In genomic region chr5:133746411-133746810, GRCm38 (mm10) we compare ENCODE assay signal across 22 mouse cellular contexts.
DNase-seq lines count a peak whose midpoint lies in the region; ATAC-seq and TF ChIP-seq lines count a peak whose summit lies in the region.
"Had no signal": no experiment of that assay in that cellular context is flagged by ENCODE, and none has a peak within 500 bp of the region (broad histone marks: within the 10 kb centered on the region; RNA-seq: fewer than 3 reads in every experiment).

No protein-coding gene starts in this region.

- H3K4me3 ChIP-seq in hindbrain, embryonic 13.5 days, result no peak overlapping the region
- no peak overlapping the region for H3K4me3 ChIP-seq in hindbrain, embryonic 10.5 days
- H3K4me3 ChIP-seq in forebrain, embryonic 16.5 days (replicated peaks; ENCODE audit: low read length), result no peak overlapping the region
- no peak overlapping the region for H3K4me3 ChIP-seq in layer of hippocampus, adult 2 months
- H3K4me3 ChIP-seq: erythroblast, embryonic 14.5 days; heart, adult 2 months; limb, embryonic 13.5 days; liver, embryonic 13.5 days; lung, embryonic 15.5 days had no signal

- H3K27ac ChIP-seq in hindbrain, embryonic 13.5 days, result peak overlapping the region; percentile 44; the same call in 1 of the 2 replicates
- H3K27ac ChIP-seq in hindbrain, embryonic 10.5 days, result no peak overlapping the region
- no peak overlapping the region for H3K27ac ChIP-seq in forebrain, embryonic 16.5 days (ENCODE audit: low read length)
- no peak overlapping the region for H3K27ac ChIP-seq in layer of hippocampus, adult 2 months
- H3K27ac ChIP-seq: heart, adult 2 months; limb, embryonic 13.5 days; liver, embryonic 13.5 days; lung, embryonic 15.5 days; macrophage had no signal

- peak; percentile 9 for DNase-seq in embryo, embryonic 10.5 days (ENCODE audit: low spot score)
- no peak for DNase-seq in embryo, embryonic 11 days
- no peak for DNase-seq in hindbrain, embryonic 10.5 days (ENCODE audit: low spot score)
- peak; percentile 14 for DNase-seq in ES-CJ7 (ENCODE audit: low read depth, low spot score)
- DNase-seq in layer of hippocampus, adult 2 months (ENCODE audit: low spot score in 2 of 2), result no peak
- no peak for DNase-seq in right cerebral cortex, adult 2 months (ENCODE audit: low spot score in 2 of 2)
- DNase-seq: adrenal gland, postnatal 25 days; cerebellum, adult 18-20 months; cerebellum, postnatal 36 days; gastrocnemius, postnatal 25 days; heart, adult 2 months; heart, postnatal 36 days; kidney, adult 8-10 months; kidney, postnatal 4 days; liver, embryonic 13.5 days; thymus, postnatal 25 days had no signal

- no peak for TF ChIP-seq CTCF in layer of hippocampus, adult 2 months (conservative IDR thresholded peaks at IDR 0.05)

- peaks cover 22% of the 10 kb centered on the region for H3K4me1 ChIP-seq in hindbrain, embryonic 13.5 days (replicated peaks)
- H3K4me1 ChIP-seq in hindbrain, embryonic 10.5 days (replicated peaks), result peaks cover 12% of the 10 kb centered on the region; the same call in 1 of the 2 replicates
- peaks cover 24% of the 10 kb centered on the region for H3K4me1 ChIP-seq in forebrain, embryonic 16.5 days (replicated peaks; ENCODE audit: control insufficient read depth, insufficient read depth, low read length)
- H3K4me1 ChIP-seq: limb, embryonic 13.5 days; liver, embryonic 13.5 days had no signal

- 47% methylated on average over 10 of the region's 10 CpGs for WGBS in hindbrain, embryonic 13.5 days
- 70% methylated on average over 10 of the region's 10 CpGs for WGBS in hindbrain, embryonic 10.5 days
- 35% methylated on average over 10 of the region's 10 CpGs for WGBS in forebrain, embryonic 16.5 days

- no peak overlapping the region for H3K9ac ChIP-seq in hindbrain, embryonic 13.5 days
- H3K9ac ChIP-seq in forebrain, embryonic 16.5 days (replicated peaks; ENCODE audit: low read depth, low read length), result no peak overlapping the region
- H3K9ac ChIP-seq: limb, embryonic 13.5 days; liver, embryonic 13.5 days; lung, embryonic 15.5 days had no signal

- H3K36me3 ChIP-seq in hindbrain, embryonic 13.5 days, result no peaks in the 10 kb centered on the region
- no peaks in the 10 kb centered on the region for H3K36me3 ChIP-seq in hindbrain, embryonic 10.5 days
- H3K36me3 ChIP-seq in forebrain, embryonic 16.5 days (ENCODE audit: control insufficient read depth, insufficient read depth), result no peaks in the 10 kb centered on the region
- H3K36me3 ChIP-seq: limb, embryonic 13.5 days; liver, embryonic 13.5 days; lung, embryonic 15.5 days had no signal

- no peaks in the 10 kb centered on the region for H3K27me3 ChIP-seq in hindbrain, embryonic 13.5 days
- H3K27me3 ChIP-seq in hindbrain, embryonic 10.5 days (ENCODE audit: insufficient read depth, poor library complexity, severe bottlenecking), result no peaks in the 10 kb centered on the region
- H3K27me3 ChIP-seq in forebrain, embryonic 16.5 days (replicated peaks; ENCODE audit: control insufficient read depth, insufficient read depth, low read length), result no peaks in the 10 kb centered on the region
- H3K27me3 ChIP-seq: limb, embryonic 13.5 days; liver, embryonic 13.5 days; lung, embryonic 15.5 days had no signal

- H3K4me2 ChIP-seq in hindbrain, embryonic 13.5 days, result no peak overlapping the region
- no peak overlapping the region for H3K4me2 ChIP-seq in forebrain, embryonic 16.5 days (ENCODE audit: low read length)
- H3K4me2 ChIP-seq: limb, embryonic 13.5 days; liver, embryonic 13.5 days; lung, embryonic 15.5 days had no signal

- ATAC-seq in hindbrain, embryonic 13.5 days (ENCODE audit: low FRiP score), result no peak
- peak; percentile 72 for ATAC-seq in forebrain, embryonic 16.5 days

- H3K9me3 ChIP-seq in hindbrain, embryonic 13.5 days, result no peaks in the 10 kb centered on the region
- H3K9me3 ChIP-seq in hindbrain, embryonic 10.5 days, result peaks cover 11% of the 10 kb centered on the region; the same call in 1 of the 2 replicates
- H3K9me3 ChIP-seq in forebrain, embryonic 16.5 days (ENCODE audit: control insufficient read depth, low read length), result no peaks in the 10 kb centered on the region
- H3K9me3 ChIP-seq: limb, embryonic 13.5 days; lung, embryonic 15.5 days had no signal

Comparison
In these comparisons a context has a peak if more than half of its experiments do, and no peak if none do; other contexts are left out.
1. DNase-seq: peak in embryo, embryonic 10.5 days (single experiment) and ES-CJ7 (single experiment); none in embryo, embryonic 11 days (single experiment), hindbrain, embryonic 10.5 days (single experiment), layer of hippocampus, adult 2 months (0 of 2) and right cerebral cortex, adult 2 months (0 of 2).